Mouse (Mus musculus) cerebellum, adult 8-10 months (tissue): Measurements from ENCODE around the gene Pgr.

ENCODE experiments used
- DNase-seq: peaks from one replicate; pipeline ENCODE4 v3.0.0; 2022

Gene Pgr

GRCm38 (mm10) chr9:8899616-8900202 lies at the start of gene Pgr:
Gene Pgr (plus strand): TSS chr9:8899833.
- DNase-seq, result no peak

GRCm38 (mm10) chr9:8857455-8857854 lies 42.2 kb upstream of the Pgr start:
- no peak for DNase-seq

GRCm38 (mm10) chr9:8868511-8868910 lies 31.1 kb upstream of the Pgr start:
- DNase-seq, result no peak

GRCm38 (mm10) chr9:8895205-8895604 lies 4.4 kb upstream of the Pgr start:
- no peak for DNase-seq

GRCm38 (mm10) chr9:8900203-8901012 lies 775 bp downstream of the Pgr start:
- no peak for DNase-seq

GRCm38 (mm10) chr9:8901013-8901646 lies 1.5 kb downstream of the Pgr start:
- DNase-seq, result peak; percentile 12

- DNase-seq, result peak; percentile 36
Observed at GRCm38 (mm10) chr9:8901647-8902131, 2.1 kb downstream of the Pgr start.

- no peak for DNase-seq
Observed at GRCm38 (mm10) chr9:8902277-8902676, 2.6 kb downstream of the Pgr start.

GRCm38 (mm10) chr9:8927561-8927960 lies 27.9 kb downstream of the Pgr start:
- no peak for DNase-seq

GRCm38 (mm10) chr9:8937753-8938152 lies 38.1 kb downstream of the Pgr start:
- DNase-seq, result no peak

- DNase-seq, result no peak
Observed at GRCm38 (mm10) chr9:8953306-8953705, 53.7 kb downstream of the Pgr start.

- DNase-seq, result peak; percentile 12
Observed at GRCm38 (mm10) chr9:8964512-8965133, 65.0 kb downstream of the Pgr start.

- no peak for DNase-seq
Observed at GRCm38 (mm10) chr9:8970240-8970639, 70.6 kb downstream of the Pgr start.

- DNase-seq, result no peak
Observed at GRCm38 (mm10) chr9:8971491-8971890, 71.9 kb downstream of the Pgr start, which contains the start of gene Gm16485. Gene Gm16485 (plus strand): TSS chr9:8971791.

- no peak for DNase-seq
Observed at GRCm38 (mm10) chr9:8977775-8978174, 78.1 kb downstream of the Pgr start.

GRCm38 (mm10) chr9:8982315-8982714 lies 82.7 kb downstream of the Pgr start:
- no peak for DNase-seq

GRCm38 (mm10) chr9:8996494-8996893 lies 96.9 kb downstream of the Pgr start:
- no peak for DNase-seq

GRCm38 (mm10) chr9:9001170-9001569 lies 101.5 kb downstream of the Pgr start:
- DNase-seq, result no peak

GRCm38 (mm10) chr9:9015108-9015507 lies 115.5 kb downstream of the Pgr start:
- no peak for DNase-seq
